Mouse (Mus musculus) brain, embryonic 14.5 days (tissue): ENCODE measurements at regions not wholly inside any gene's neighbourhood (a gene's known extent, or its start where the extent isn't known, plus 50 kb on each side); places are given as distances from the start of the nearest gene placed in this dataset.

Experiments
- CTCF ChIP-seq: fragments of 200-500 bp; IDR thresholded peaks from 2 replicates; pipeline ENCODE4 v1.5.1; 2012; ENCODE audit warnings: inconsistent platforms, mild to moderate bottlenecking, moderate library complexity, borderline replicate concordance; ENCODE audit not compliant: insufficient read depth, insufficient read length; ENCODE audit errors: extremely low read depth
- POLR2A ChIP-seq: fragments of 200-500 bp; IDR thresholded peaks from 2 replicates; pipeline ENCODE4 v1.6.1; 2012; ENCODE audit warnings: mild to moderate bottlenecking, inconsistent platforms, borderline replicate concordance; ENCODE audit not compliant: poor library complexity, insufficient read depth, insufficient read length, severe bottlenecking; ENCODE audit errors: extremely low read depth

- TF ChIP-seq CTCF (no peak), POLR2A (no peak)
Observed at GRCm38 (mm10) chr7:90046228-90046627, 65.4 kb upstream of the Eed start.
